Mouse (Mus musculus) CH12.LX (cell line): ENCODE measurements at regions not wholly inside any gene's neighbourhood (a gene's known extent, or its start where the extent isn't known, plus 50 kb on each side); places are given as distances from the start of the nearest gene placed in this dataset.

Experiments
- DNase-seq: peaks from one replicate; pipeline ENCODE4 v3.0.0-alpha.2; 2013; ENCODE audit errors: extremely low read depth
- H3K27ac ChIP-seq: 2 replicates; pipeline ENCODE4 v1.5.1; 2012; ENCODE audit warnings: low read depth, mild to moderate bottlenecking, control low read depth, moderate library complexity; ENCODE audit not compliant: insufficient read depth
- H3K27me3 ChIP-seq: replicated peaks from 2 replicates; pipeline ENCODE3; 2012; ENCODE audit warnings: inconsistent platforms
- H3K36me3 ChIP-seq, 2 experiments: replicated peaks in 1 of 2; 2 replicates each; pipeline versions ENCODE3 to v1.6.1; 2012; ENCODE audit warnings: inconsistent platforms in 1 of 2, low read length in 1 of 2, mild to moderate bottlenecking in 1 of 2, mixed read lengths in 1 of 2, moderate library complexity in 1 of 2; ENCODE audit not compliant: control insufficient read depth in 1 of 2, insufficient read depth in 1 of 2
- H3K4me1 ChIP-seq, 2 experiments: 2 replicates each; pipeline ENCODE4 v1.6.1; 2012; ENCODE audit warnings: inconsistent platforms in 1 of 2, moderate library complexity in 1 of 2; ENCODE audit not compliant: insufficient read depth in 2 of 2, control insufficient read depth in 1 of 2
- H3K4me2 ChIP-seq: 2 replicates; pipeline ENCODE4 v1.6.1; 2012; ENCODE audit warnings: low read depth, mild to moderate bottlenecking, control low read depth; ENCODE audit not compliant: poor library complexity, insufficient read depth, severe bottlenecking
- H3K4me3 ChIP-seq, 3 experiments: fragments of 150-350 bp in 1 of 3; sonication (generic) in 1 of 3; replicated peaks in 1 of 3; 2 replicates each; pipeline versions ENCODE3 to v1.5.1; 2011 to 2012; ENCODE audit warnings: low read depth in 2 of 3, low read length in 2 of 3, mild to moderate bottlenecking in 2 of 3, moderate library complexity in 2 of 3, control low read depth in 1 of 3, improper control_type of control experiment in 1 of 3, inconsistent platforms in 1 of 3, mixed read lengths in 1 of 3; ENCODE audit not compliant: poor library complexity in 1 of 3
- H3K79me2 ChIP-seq: replicated peaks from 2 replicates; pipeline ENCODE4 v1.6.1; 2012; ENCODE audit warnings: mild to moderate bottlenecking, moderate library complexity; ENCODE audit not compliant: control insufficient read depth, poor library complexity, insufficient read depth, severe bottlenecking; ENCODE audit errors: extremely low read depth
- H3K9ac ChIP-seq: 2 replicates; pipeline ENCODE4 v1.6.1; 2012; ENCODE audit warnings: low read depth, mild to moderate bottlenecking, control low read depth, moderate library complexity; ENCODE audit not compliant: insufficient read depth
- H3K9me3 ChIP-seq: replicated peaks from 2 replicates; pipeline ENCODE3; 2012; ENCODE audit warnings: low read length, inconsistent platforms, mixed read lengths
- BHLHE40 ChIP-seq: IDR thresholded peaks from 2 replicates; pipeline ENCODE4 v1.6.1; 2011; ENCODE audit warnings: mild to moderate bottlenecking, low read depth, low read length, improper control_type of control experiment
- CHD2 ChIP-seq: IDR thresholded peaks from 2 replicates; pipeline ENCODE4 v1.6.1; 2011; ENCODE audit warnings: low read length, improper control_type of control experiment
- CTCF ChIP-seq, 2 experiments: IDR thresholded peaks in 1 of 2; conservative IDR thresholded peaks in 1 of 2; 2 replicates each; pipeline ENCODE4 v1.5.1; 2011 to 2012; ENCODE audit warnings: low read depth in 2 of 2, low read length in 2 of 2, improper control_type of control experiment in 1 of 2, inconsistent platforms in 1 of 2, mild to moderate bottlenecking in 1 of 2, moderate library complexity in 1 of 2
- E2F4 ChIP-seq: IDR thresholded peaks from 2 replicates; pipeline ENCODE4 v1.6.1; 2011; ENCODE audit warnings: low read depth, low read length, improper control_type of control experiment; ENCODE audit not compliant: insufficient replicate concordance
- ELF1 ChIP-seq: IDR thresholded peaks from 2 replicates; pipeline ENCODE4 v1.6.1; 2014; ENCODE audit warnings: low read depth, mild to moderate bottlenecking, inconsistent platforms, low read length, improper control_type of control experiment
- EP300 ChIP-seq: IDR thresholded peaks from 2 replicates; pipeline ENCODE4 v1.6.1; 2011; ENCODE audit warnings: low read length, improper control_type of control experiment
- GABPA ChIP-seq: IDR thresholded peaks from 2 replicates; pipeline ENCODE4 v1.6.1; 2012; ENCODE audit warnings: low read depth, low read length, improper control_type of control experiment, inconsistent platforms; ENCODE audit not compliant: insufficient replicate concordance
- IRF4 ChIP-seq: IDR thresholded peaks from 2 replicates; pipeline ENCODE4 v1.6.1; 2014; ENCODE audit warnings: low read depth, mild to moderate bottlenecking, inconsistent platforms, low read length, improper control_type of control experiment
- JUN ChIP-seq: IDR thresholded peaks from 2 replicates; pipeline ENCODE4 v1.6.1; 2011; ENCODE audit warnings: low read depth, mild to moderate bottlenecking, low read length, improper control_type of control experiment, moderate library complexity; ENCODE audit not compliant: insufficient read depth
- MAX ChIP-seq: IDR thresholded peaks from 2 replicates; pipeline ENCODE4 v1.6.1; 2011; ENCODE audit warnings: low read length, improper control_type of control experiment
- MXI1 ChIP-seq: IDR thresholded peaks from 2 replicates; pipeline ENCODE4 v1.6.1; 2011; ENCODE audit warnings: mild to moderate bottlenecking, low read depth, low read length, improper control_type of control experiment
- MYC ChIP-seq: IDR thresholded peaks from 2 replicates; pipeline ENCODE4 v1.6.1; 2011; ENCODE audit warnings: low read depth, mild to moderate bottlenecking, improper control_type of control experiment, low read length
- NELFE ChIP-seq: IDR thresholded peaks from 2 replicates; pipeline ENCODE4 v1.6.1; 2011; ENCODE audit warnings: low read depth, low read length, improper control_type of control experiment
- NRF1 ChIP-seq: IDR thresholded peaks from 2 replicates; pipeline ENCODE4 v1.6.1; 2014; ENCODE audit warnings: low read depth, mild to moderate bottlenecking, inconsistent platforms, low read length, improper control_type of control experiment, moderate library complexity
- RCOR1 ChIP-seq: conservative IDR thresholded peaks from 2 replicates; pipeline ENCODE4 v1.6.1; 2012; ENCODE audit warnings: low read depth, mild to moderate bottlenecking, inconsistent platforms, low read length, improper control_type of control experiment
- SIN3A ChIP-seq: IDR thresholded peaks from 2 replicates; pipeline ENCODE4 v1.6.1; 2012; ENCODE audit warnings: low read length, improper control_type of control experiment, inconsistent platforms
- SMC3 ChIP-seq: IDR thresholded peaks from 2 replicates; pipeline ENCODE4 v1.6.1; 2011; ENCODE audit warnings: low read depth, low read length, improper control_type of control experiment
- UBTF ChIP-seq: IDR thresholded peaks from 2 replicates; pipeline ENCODE4 v1.6.1; 2012; ENCODE audit warnings: low read depth, mild to moderate bottlenecking, inconsistent platforms, low read length, improper control_type of control experiment, moderate library complexity
- USF2 ChIP-seq: conservative IDR thresholded peaks from 2 replicates; pipeline ENCODE4 v1.6.1; 2011; ENCODE audit warnings: low read depth, low read length, improper control_type of control experiment
- ZKSCAN1 ChIP-seq: IDR thresholded peaks from 2 replicates; pipeline ENCODE4 v1.6.1; 2012; ENCODE audit warnings: low read depth, inconsistent platforms, low read length, improper control_type of control experiment, borderline replicate concordance
- ZMIZ1 ChIP-seq: IDR thresholded peaks from 2 replicates; pipeline ENCODE4 v1.6.1; 2012; ENCODE audit warnings: low read depth, mild to moderate bottlenecking, inconsistent platforms, low read length, improper control_type of control experiment
- dilution Hi-C: fragments of 300-500 bp; cut with MboI; formaldehyde crosslinking; loops from 2 replicates; pipeline ENCODE4 v1.14.3; 2020; ENCODE audit warnings: low sequenced_read_pairs; ENCODE audit not compliant: extremely low pct_unique_long_range_greater_than_20kb, extremely low pct_ligation_motif_present
- in situ Hi-C: fragments of 300-500 bp; cut with MboI; formaldehyde crosslinking; loops from 3 replicates; pipeline ENCODE4 v1.14.3; 2019; ENCODE audit warnings: low sequenced_read_pairs, low pct_ligation_motif_present, low pct_unique_long_range_greater_than_20kb, mixed read lengths

GRCm38 (mm10) chr15:86587209-86587608 is 372.9 kb downstream of the Tbc1d22a start:
- TF ChIP-seq GABPA (no peak), CTCF (conservative IDR thresholded peaks at IDR 0.05 in 1 of 2, IDR thresholded peaks at IDR 0.05 in 1 of 2; ENCODE audit: low read depth in 2 of 2, low read length in 2 of 2) (no peak), MXI1 (no peak), SIN3A (no peak)
- H3K4me2 ChIP-seq = no peak overlapping the region
- peaks cover 2 to 10% of the 10 kb centered on the region in 2 experiments; a peak in 3 of 4 replicates for H3K4me1 ChIP-seq
- H3K27me3 ChIP-seq = peaks cover 22% of the 10 kb centered on the region
- in situ Hi-C loops = no loop called here
- no peaks in the 10 kb centered on the region for H3K36me3 ChIP-seq
- no peaks in the 10 kb centered on the region for H3K9me3 ChIP-seq
- no peak overlapping the region for H3K27ac ChIP-seq
- H3K4me3 ChIP-seq = no peak overlapping the region
- dilution Hi-C loops = no loop called here
- DNase-seq = no peak
- no peak overlapping the region for H3K9ac ChIP-seq
- H3K79me2 ChIP-seq = no peaks in the 10 kb centered on the region

DNA sequence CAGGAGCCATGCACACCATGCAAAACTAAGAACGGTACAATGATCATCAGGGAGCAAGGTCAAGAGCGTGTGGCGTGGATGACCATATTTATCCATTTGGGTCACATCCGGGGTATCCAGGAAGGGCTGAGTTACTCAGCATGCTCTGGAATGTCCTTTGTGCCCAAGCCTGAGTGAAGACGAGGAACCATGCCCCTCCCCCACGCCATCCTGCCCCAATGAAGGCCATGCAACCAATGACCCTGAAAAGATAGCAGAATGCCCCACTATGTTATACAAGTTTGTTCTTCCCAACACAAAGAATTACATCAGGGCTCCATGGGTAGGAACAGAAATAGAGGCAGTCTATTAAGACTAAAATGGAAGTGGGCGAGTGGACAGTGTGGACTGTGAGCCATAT is 375.8 kb downstream of the Tbc1d22a start:
- no peak overlapping the region for H3K4me3 ChIP-seq
- in situ Hi-C loops = no loop called here
- H3K4me2 ChIP-seq = no peak overlapping the region
- TF ChIP-seq NELFE (no peak), IRF4 (no peak), USF2 (no peak), CHD2 (no peak), UBTF (no peak), SMC3 (no peak), RCOR1 (no peak), BHLHE40 (no peak), EP300 (no peak), SIN3A (no peak), MYC (no peak), GABPA (no peak), E2F4 (no peak), MAX (no peak), ZKSCAN1 (no peak), JUN (no peak), ELF1 (no peak), NRF1 (no peak), CTCF (conservative IDR thresholded peaks at IDR 0.05 in 1 of 2, IDR thresholded peaks at IDR 0.05 in 1 of 2; ENCODE audit: low read depth in 2 of 2, low read length in 2 of 2) (no peak), ZMIZ1 (no peak)
- TF ChIP-seq, all 38 proteins: peak for 0
- Histone ChIP-seq H3K9me3 (no peaks in the 10 kb centered on the region), H3K27me3 (peaks cover 9% of the 10 kb centered on the region), H3K79me2 (no peaks in the 10 kb centered on the region), H3K9ac (no peak overlapping the region), H3K27ac (no peak overlapping the region), H3K4me1 (peaks cover 2 to 10% of the 10 kb centered on the region in 2 experiments; a peak in 3 of 4 replicates), H3K36me3 (no peaks in the 10 kb centered on the region)
- dilution Hi-C loops = no loop called here
- DNase-seq = no peak
